Mouse (Mus musculus) intestine, embryonic 15.5 days (tissue): ENCODE measurements at regions not wholly inside any gene's neighbourhood (a gene's known extent, or its start where the extent isn't known, plus 50 kb on each side); places are given as distances from the start of the nearest gene placed in this dataset.
A peak's percentile ranks its signal among the peaks of the same experiment; 100 is the strongest.

ENCODE experiments used
- ATAC-seq: fragments of 200-750 bp; cut with Nextera tagmentation; 2 replicates; pipeline ENCODE4 v1.8.0; 2017; ENCODE audit warnings: moderate TSS enrichment, moderate library complexity
- H3K27ac ChIP-seq: fragments of 300-500 bp; sonication (generic); 2 replicates; pipeline ENCODE4 v1.5.1; 2015; ENCODE audit warnings: mild to moderate bottlenecking, inconsistent platforms
- H3K27me3 ChIP-seq: fragments of 300-500 bp; sonication (generic); replicated peaks from 2 replicates; pipeline ENCODE4 v1.6.1; 2015; ENCODE audit warnings: inconsistent platforms
- H3K36me3 ChIP-seq: fragments of 300-500 bp; sonication (generic); 2 replicates; pipeline ENCODE4 v1.6.1; 2015; ENCODE audit warnings: inconsistent platforms
- H3K4me1 ChIP-seq: fragments of 300-500 bp; sonication (generic); replicated peaks from 2 replicates; pipeline ENCODE4 v1.6.1; 2015; ENCODE audit warnings: inconsistent platforms
- H3K4me2 ChIP-seq: fragments of 300-500 bp; sonication (generic); replicated peaks from 2 replicates; pipeline ENCODE4 v1.6.1; 2015; ENCODE audit warnings: mild to moderate bottlenecking, inconsistent platforms
- H3K4me3 ChIP-seq: fragments of 300-500 bp; sonication (generic); replicated peaks from 2 replicates; pipeline ENCODE4 v1.5.1; 2015; ENCODE audit warnings: inconsistent platforms
- H3K9ac ChIP-seq: fragments of 300-500 bp; sonication (generic); 2 replicates; pipeline ENCODE4 v1.6.1; 2015; ENCODE audit warnings: inconsistent platforms
- H3K9me3 ChIP-seq: fragments of 300-500 bp; sonication (generic); 2 replicates; pipeline ENCODE4 v1.6.1; 2016; ENCODE audit warnings: inconsistent platforms
- WGBS: fragments of 180-500 bp; shearing (Covaris S2); methylation state at CpG from one replicate; pipeline ENCODE4 v1.1.7; 2015; 5-methylcytosine and 5-hydroxymethylcytosine counted together

DNA sequence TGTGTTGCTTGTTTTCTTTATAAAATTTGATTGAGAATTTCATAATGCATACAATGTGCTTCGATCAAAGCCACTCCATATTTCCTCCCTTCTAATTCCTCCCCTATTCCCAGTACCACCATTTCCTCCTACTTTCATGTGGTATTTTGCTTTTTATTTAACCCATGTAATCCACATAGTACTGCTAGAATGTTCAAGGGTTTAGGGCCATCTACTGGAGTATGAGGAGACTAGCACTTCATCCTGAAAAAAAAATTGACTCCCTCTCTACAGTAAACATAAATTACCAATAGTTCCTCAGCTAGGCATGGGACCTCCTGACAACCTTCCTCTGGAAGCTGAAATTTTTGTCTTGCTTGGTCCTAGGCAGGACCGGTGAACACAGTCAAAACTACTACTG, 163.0 kb downstream of the Gpr165 start:
- 66% methylated on average over 2 of the region's 2 CpGs for WGBS

DNA sequence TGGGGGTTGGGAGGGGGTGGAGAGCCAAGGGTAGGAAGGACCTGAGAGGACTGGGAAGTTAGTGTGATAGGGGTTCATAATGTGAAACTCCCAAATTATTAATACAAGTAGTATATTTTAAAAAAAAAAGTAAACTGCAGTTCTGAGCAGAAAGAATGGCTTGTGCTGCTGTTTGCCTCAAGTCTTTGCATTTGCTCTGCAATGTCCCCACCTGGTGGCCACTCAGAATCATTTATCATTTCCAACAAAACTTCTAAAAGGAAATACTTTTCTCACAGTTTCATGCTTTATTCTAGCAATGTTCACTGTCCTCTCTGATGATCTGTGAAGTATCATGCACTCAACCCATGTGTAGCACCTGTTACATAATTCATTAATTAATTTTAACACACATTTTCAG, 165.5 kb downstream of the Gpr165 start:
- no peak overlapping the region for H3K4me3 ChIP-seq
- no peaks in the 10 kb centered on the region for H3K4me1 ChIP-seq
- H3K36me3 ChIP-seq = no peaks in the 10 kb centered on the region
- ATAC-seq = no peak
- H3K4me2 ChIP-seq = no peak overlapping the region
- H3K9ac ChIP-seq = no peak overlapping the region
- H3K27ac ChIP-seq = no peak overlapping the region
- no peaks in the 10 kb centered on the region for H3K9me3 ChIP-seq
- H3K27me3 ChIP-seq = no peaks in the 10 kb centered on the region

More for the DNA sequence above, 163.0 kb downstream of the Gpr165 start:
- Histone ChIP-seq H3K27ac (no peak overlapping the region), H3K9me3 (no peaks in the 10 kb centered on the region), H3K27me3 (no peaks in the 10 kb centered on the region), H3K4me1 (no peaks in the 10 kb centered on the region), H3K36me3 (no peaks in the 10 kb centered on the region), H3K4me2 (no peak overlapping the region), H3K9ac (no peak overlapping the region), H3K4me3 (no peak overlapping the region)
- ATAC-seq = no peak

DNA sequence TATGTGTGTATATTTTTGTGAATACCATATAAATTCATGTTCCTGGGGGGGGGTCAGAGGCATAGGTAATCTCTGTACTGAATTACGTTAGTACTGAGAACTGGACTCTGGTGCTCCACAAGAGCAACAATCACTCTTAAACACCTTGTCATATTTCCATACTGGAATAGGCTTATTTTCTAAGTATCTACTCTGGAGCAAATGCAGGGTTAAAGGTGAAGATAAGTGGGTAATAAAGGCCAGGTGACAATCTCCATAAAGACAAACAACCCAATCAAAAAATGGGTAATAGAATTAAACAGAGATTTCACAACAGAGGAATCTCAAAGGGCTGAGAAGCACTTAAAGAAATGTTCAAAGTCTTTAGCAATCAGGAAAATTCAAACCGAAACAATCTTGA, 165.9 kb downstream of the Gpr165 start:
- ATAC-seq = peak; percentile 63
- no peaks in the 10 kb centered on the region for H3K4me1 ChIP-seq
- H3K4me3 ChIP-seq = no peak overlapping the region
- H3K9ac ChIP-seq = no peak overlapping the region
- H3K9me3 ChIP-seq = no peaks in the 10 kb centered on the region
- no peaks in the 10 kb centered on the region for H3K27me3 ChIP-seq
- H3K36me3 ChIP-seq = no peaks in the 10 kb centered on the region
- no peak overlapping the region for H3K27ac ChIP-seq
- WGBS = 54% methylated on average over 2 of the region's 2 CpGs
- no peak overlapping the region for H3K4me2 ChIP-seq

DNA sequence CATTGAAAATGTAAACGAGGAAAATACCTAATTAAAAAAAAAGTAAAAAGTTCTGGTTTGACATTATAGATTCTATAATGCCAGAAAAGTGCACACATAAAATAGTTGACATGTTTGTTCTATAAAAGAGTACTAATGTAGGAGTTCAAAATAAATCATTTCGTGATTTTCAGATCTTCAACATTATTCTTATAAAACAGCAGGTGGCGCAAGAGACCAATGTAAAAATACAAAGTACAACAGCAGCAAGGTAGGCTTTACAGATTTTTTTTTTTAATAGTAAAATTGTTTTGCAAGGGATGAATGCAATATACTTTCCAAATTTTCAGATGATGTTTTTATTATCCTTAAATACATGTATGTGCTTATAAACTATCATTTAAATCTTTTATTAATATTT, 171.8 kb upstream of the Pgr15l start:
- Histone ChIP-seq H3K27me3 (no peaks in the 10 kb centered on the region), H3K9ac (no peak overlapping the region), H3K4me2 (no peak overlapping the region), H3K27ac (no peak overlapping the region), H3K36me3 (no peaks in the 10 kb centered on the region), H3K4me1 (no peaks in the 10 kb centered on the region), H3K4me3 (no peak overlapping the region), H3K9me3 (no peaks in the 10 kb centered on the region)
- 11% methylated on average over 3 of the region's 3 CpGs for WGBS
- ATAC-seq = no peak
